Mouse (Mus musculus) G1E (cell line): Measurements from ENCODE around the gene Anxa4. TPM values are rescaled to one million over a fixed set of nuclear protein-coding genes. Genes with fewer than 3 reads are reported as not detected.

Source experiments
- ATAC-seq: 2 replicates; pipeline ENCODE4 v1.8.0; 2016; ENCODE audit warnings: mild to moderate bottlenecking; ENCODE audit not compliant: insufficient number of reproducible peaks, poor library complexity, low FRiP score, severe bottlenecking; ENCODE audit errors: extremely low read depth
- DNase-seq: peaks from one replicate; pipeline ENCODE4 v3.0.0; 2012; ENCODE audit warnings: low spot score
- H3K27me3 ChIP-seq: 2 replicates; pipeline ENCODE4 v1.6.1; 2012; ENCODE audit warnings: mild to moderate bottlenecking, low read length, inconsistent platforms; ENCODE audit not compliant: insufficient read depth
- H3K36me3 ChIP-seq: replicated peaks from 2 replicates; pipeline ENCODE3; 2012; ENCODE audit warnings: mild to moderate bottlenecking, inconsistent platforms
- H3K4me1 ChIP-seq: 2 replicates; pipeline ENCODE4 v1.6.1; 2012; ENCODE audit warnings: low read depth, low read length, inconsistent platforms, mixed read lengths; ENCODE audit not compliant: insufficient read depth
- H3K4me3 ChIP-seq: 2 replicates; pipeline ENCODE4 v1.5.1; 2012; ENCODE audit warnings: low read depth, mild to moderate bottlenecking, inconsistent platforms, low read length, moderate library complexity, mixed read lengths
- H3K9me3 ChIP-seq: replicated peaks from 2 replicates; pipeline ENCODE4 v1.6.1; 2012; ENCODE audit warnings: inconsistent platforms
- CTCF ChIP-seq: IDR thresholded peaks from 2 replicates; pipeline ENCODE4 v1.5.1; 2012; ENCODE audit warnings: low read depth, low read length, inconsistent platforms, mixed read lengths
- GATA1 ChIP-seq: IDR thresholded peaks from 2 replicates; pipeline ENCODE4 v1.6.1; 2012; ENCODE audit warnings: borderline replicate concordance, low read length, inconsistent platforms, mixed read lengths
- GATA2 ChIP-seq: IDR thresholded peaks from 2 replicates; pipeline ENCODE4 v1.6.1; 2012; ENCODE audit warnings: low read depth, low read length, inconsistent platforms, borderline replicate concordance
- POLR2AphosphoS5 ChIP-seq: IDR thresholded peaks from 2 replicates; pipeline ENCODE4 v1.6.1; 2012; ENCODE audit warnings: low read depth, low read length, inconsistent platforms; ENCODE audit not compliant: insufficient replicate concordance
- TAL1 ChIP-seq: conservative IDR thresholded peaks from 2 replicates; pipeline ENCODE4 v1.6.1; 2012; ENCODE audit warnings: low read depth, low read length, inconsistent platforms, mixed read lengths
- polyA plus RNA-seq: library from polyadenylated mRNA; stranded (reverse); fragments of >175 nt; gene quantifications from 2 replicates; pipeline ENCODE4 v1.2.3, GENCODE M21; 2012
- total RNA-seq, 2 experiments: library from RNA; stranded (forward) in 1 of 2; stranded (reverse) in 1 of 2; fragments of 200-1000 nt in 1 of 2; fragments of >200 nt in 1 of 2; fragmentation: Nextera tagmentation in 1 of 2; gene quantifications; 2 replicates each; pipeline ENCODE4 v1.2.3; 2014 to 2017

Gene Anxa4
- total and polyA plus RNA-seq, 3 experiments, result 1.0 to 15.6 (median 3.5) TPM

DNA sequence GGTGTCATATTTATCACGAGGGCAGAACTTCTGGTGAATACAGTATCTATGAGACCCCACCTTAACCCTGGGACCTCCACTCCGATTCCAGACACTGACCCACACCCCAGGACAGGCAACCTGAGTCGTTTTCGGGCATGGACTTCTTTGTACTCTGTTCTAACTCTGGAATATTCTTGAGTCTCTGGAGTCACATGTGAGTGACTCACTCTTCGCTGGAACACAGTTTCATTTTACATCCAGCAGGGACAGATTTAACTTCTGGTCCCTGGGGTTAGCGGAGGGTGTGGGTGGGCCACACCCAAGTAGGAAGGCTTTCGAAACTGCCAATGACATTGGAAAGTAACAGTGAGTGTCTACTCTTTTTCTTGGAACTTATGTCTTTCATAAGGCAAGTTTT, 20.8 kb downstream of the Anxa4 start:
- no peak for TF ChIP-seq GATA1
- no peak for TF ChIP-seq GATA2
- no peak for TF ChIP-seq POLR2AphosphoS5
- no peak for TF ChIP-seq TAL1
- no peak for TF ChIP-seq CTCF
- Histone ChIP-seq H3K9me3 (no peaks in the 10 kb centered on the region), H3K4me3 (no peak overlapping the region), H3K27me3 (peaks cover 33% of the 10 kb centered on the region), H3K4me1 (peaks cover 5% of the 10 kb centered on the region; the same call in 1 of the 2 replicates), H3K36me3 (no peaks in the 10 kb centered on the region)
- ATAC-seq, result no peak
- no peak for DNase-seq

DNA sequence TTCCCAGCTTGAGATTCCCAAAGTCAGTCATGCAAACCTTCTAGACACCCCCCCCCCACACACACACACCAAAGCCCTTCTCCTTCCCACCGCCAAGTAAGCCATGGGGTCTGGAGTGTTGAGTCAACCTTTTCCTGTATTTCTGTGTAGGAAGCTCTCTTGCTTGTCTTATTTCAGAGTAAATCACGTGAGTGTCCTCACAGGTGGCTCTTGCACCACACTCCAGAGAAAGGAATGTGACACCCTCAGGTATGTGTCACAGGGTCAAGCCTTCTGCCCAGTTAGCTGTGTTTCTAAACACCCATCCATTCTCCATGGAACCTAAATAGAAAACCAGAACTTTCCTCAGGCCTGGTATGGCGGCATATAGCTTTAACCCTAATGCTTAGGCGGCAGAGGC, 24.4 kb downstream of the Anxa4 start:
- no peaks in the 10 kb centered on the region for H3K9me3 ChIP-seq
- no peaks in the 10 kb centered on the region for H3K36me3 ChIP-seq
- no peak for TF ChIP-seq POLR2AphosphoS5
- TF ChIP-seq CTCF, result no peak
- no peak for TF ChIP-seq TAL1
- no peak for TF ChIP-seq GATA1
- TF ChIP-seq GATA2, result no peak
- H3K4me1 ChIP-seq, result peaks cover 5% of the 10 kb centered on the region; the same call in 1 of the 2 replicates
- H3K27me3 ChIP-seq, result peaks cover 38% of the 10 kb centered on the region
- no peak for ATAC-seq
- no peak overlapping the region for H3K4me3 ChIP-seq
- no peak for DNase-seq

DNA sequence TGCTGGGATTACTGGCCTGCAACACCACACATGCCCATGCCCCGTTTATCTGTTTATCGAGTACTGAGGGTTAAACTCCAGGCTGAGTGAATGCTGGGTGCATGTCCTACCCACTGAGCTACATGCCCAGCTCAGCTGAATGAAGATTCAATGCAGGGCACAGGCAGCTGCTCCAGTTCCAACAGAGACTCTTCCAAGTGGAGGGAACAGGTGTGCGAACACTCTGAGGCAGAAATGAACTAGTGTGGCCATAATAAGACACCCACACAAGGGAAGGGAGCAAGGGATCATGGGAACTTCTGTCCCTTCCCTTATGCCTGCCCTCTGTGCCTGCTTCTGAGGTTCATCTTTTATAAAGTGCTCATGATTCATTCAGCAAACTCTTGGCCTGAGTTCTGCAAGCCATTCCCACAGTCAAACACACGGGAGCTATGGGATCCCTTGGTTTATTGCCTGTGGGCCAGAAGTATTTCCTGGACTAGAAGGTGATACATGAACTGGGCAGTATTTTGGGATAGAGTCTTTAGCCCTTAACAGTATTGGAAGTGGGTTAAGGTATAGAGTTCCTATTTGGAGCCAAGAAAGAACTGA, 25.1 kb downstream of the Anxa4 start:
- Histone ChIP-seq H3K9me3 (no peaks in the 10 kb centered on the region), H3K4me1 (peaks cover 5% of the 10 kb centered on the region; the same call in 1 of the 2 replicates), H3K36me3 (no peaks in the 10 kb centered on the region), H3K27me3 (peaks cover 36% of the 10 kb centered on the region), H3K4me3 (no peak overlapping the region)
- no peak for DNase-seq
- TF ChIP-seq GATA2 (no peak), TAL1 (no peak), GATA1 (no peak), CTCF (no peak), POLR2AphosphoS5 (no peak)
- no peak for ATAC-seq

DNA sequence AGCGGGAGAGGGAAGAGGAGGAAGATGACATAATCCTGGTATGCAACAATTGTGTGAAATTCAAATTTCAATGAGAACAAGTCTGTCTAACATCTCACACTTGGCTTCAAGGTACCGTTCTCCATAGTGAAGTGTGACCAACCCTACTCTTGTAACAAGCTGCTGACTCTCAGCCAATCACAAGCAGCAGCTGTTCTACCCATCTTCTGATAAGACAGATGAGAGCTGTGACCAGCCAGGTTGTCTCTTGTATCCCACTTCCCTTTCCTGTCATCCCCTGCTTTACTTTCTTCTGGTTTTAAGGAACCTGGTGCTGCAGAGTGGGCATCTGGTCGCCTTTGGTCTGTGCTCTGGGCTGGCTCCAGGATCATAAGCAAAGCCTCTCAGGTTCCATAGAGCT, 25.9 kb downstream of the Anxa4 start:
- Histone ChIP-seq H3K4me1 (peaks cover 2% of the 10 kb centered on the region; the same call in 1 of the 2 replicates), H3K4me3 (no peak overlapping the region), H3K36me3 (no peaks in the 10 kb centered on the region), H3K27me3 (peaks cover 29% of the 10 kb centered on the region), H3K9me3 (no peaks in the 10 kb centered on the region)
- ATAC-seq (no peak), DNase-seq (no peak)
- no peak for TF ChIP-seq POLR2AphosphoS5
- no peak for TF ChIP-seq CTCF
- no peak for TF ChIP-seq GATA1
- no peak for TF ChIP-seq GATA2
- no peak for TF ChIP-seq TAL1

DNA sequence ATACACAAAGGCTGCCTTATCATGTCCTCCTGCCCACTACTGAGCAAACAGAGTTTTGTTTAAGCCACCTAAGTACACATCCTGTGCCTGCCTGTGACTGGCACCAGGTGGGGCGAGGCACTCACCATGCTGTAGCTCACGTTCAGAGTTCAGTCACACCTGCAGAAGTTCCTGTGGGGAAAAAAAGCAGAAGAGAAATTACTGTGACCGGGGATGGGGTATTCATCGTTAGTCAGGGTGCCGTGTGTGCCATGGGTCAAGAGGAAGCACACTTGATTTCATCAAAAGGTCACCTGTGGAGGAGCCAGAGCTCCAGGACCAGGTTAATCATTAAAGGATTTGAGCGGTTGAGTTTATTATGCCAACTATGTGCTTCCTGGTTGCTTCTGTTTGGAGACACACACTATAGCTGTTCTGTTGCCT, 27.7 kb downstream of the Anxa4 start:
- DNase-seq (no peak), ATAC-seq (no peak)
- Histone ChIP-seq H3K4me1 (no peaks in the 10 kb centered on the region), H3K36me3 (no peaks in the 10 kb centered on the region), H3K4me3 (no peak overlapping the region), H3K27me3 (peaks cover 19% of the 10 kb centered on the region), H3K9me3 (no peaks in the 10 kb centered on the region)
- TF ChIP-seq TAL1, result no peak
- TF ChIP-seq CTCF, result no peak
- TF ChIP-seq POLR2AphosphoS5, result no peak
- TF ChIP-seq GATA1, result no peak
- TF ChIP-seq GATA2, result no peak

DNA sequence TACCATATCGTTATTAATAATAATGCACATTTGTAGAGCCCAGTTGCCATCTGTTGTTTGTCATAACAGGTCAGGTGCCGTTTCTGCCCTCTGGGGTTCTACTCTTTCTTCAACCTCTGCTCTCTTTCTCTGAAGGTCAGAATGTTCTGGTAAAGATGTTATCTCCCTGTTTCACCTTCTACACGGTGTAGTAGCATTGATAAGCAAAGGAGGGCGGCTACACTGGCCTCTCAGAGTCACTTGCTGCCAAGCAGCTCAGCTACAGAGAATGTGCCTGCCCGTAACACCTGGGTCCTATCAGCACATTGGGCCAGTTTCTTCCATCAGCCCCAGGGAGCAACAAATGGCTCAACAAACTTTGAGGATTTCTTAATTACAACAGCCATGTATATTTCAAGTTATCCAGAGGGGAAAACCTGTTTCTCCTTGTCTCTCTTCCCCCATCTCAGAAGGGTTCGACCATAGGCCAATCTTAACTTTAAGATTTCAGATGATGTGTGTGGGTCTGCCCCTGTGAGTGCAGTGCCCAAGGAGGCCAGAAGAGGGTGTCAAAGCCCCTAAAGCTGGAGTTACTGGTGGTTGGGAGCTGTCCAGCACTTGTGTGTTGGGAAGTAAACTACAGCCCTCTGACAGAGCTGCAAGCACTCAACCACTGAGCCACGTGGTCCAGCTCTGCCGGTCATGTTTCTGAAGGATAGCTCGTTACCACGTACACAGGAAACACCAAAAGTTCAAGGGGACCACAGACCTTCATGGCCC, 39.1 kb downstream of the Anxa4 start:
- Histone ChIP-seq H3K9me3 (peaks cover 6% of the 10 kb centered on the region), H3K4me3 (no peak overlapping the region), H3K4me1 (peaks cover 14% of the 10 kb centered on the region), H3K27me3 (peaks cover 26% of the 10 kb centered on the region), H3K36me3 (no peaks in the 10 kb centered on the region)
- no peak for TF ChIP-seq CTCF
- TF ChIP-seq GATA2, result no peak
- no peak for TF ChIP-seq TAL1
- no peak for TF ChIP-seq GATA1
- no peak for TF ChIP-seq POLR2AphosphoS5
- ATAC-seq (no peak), DNase-seq (no peak)
